Mouse (Mus musculus) E14TG2a.4 (cell line): ENCODE measurements at regions not wholly inside any gene's neighbourhood (a gene's known extent, or its start where the extent isn't known, plus 50 kb on each side); places are given as distances from the start of the nearest gene placed in this dataset.

Experiments used
- CTCF ChIP-seq: conservative IDR thresholded peaks from 2 replicates; pipeline ENCODE4 v1.5.1; 2014; ENCODE audit warnings: low read length
- NANOG ChIP-seq: IDR thresholded peaks from 2 replicates; pipeline ENCODE4 v1.6.1; 2014; ENCODE audit warnings: borderline replicate concordance, low read length, mixed read lengths
- POU5F1 ChIP-seq: IDR thresholded peaks from 2 replicates; pipeline ENCODE4 v1.6.1; 2014; ENCODE audit warnings: low read length, borderline replicate concordance

GRCm38 (mm10) chr10:92166057-92166456 lies 556.2 kb downstream of the Nedd1 start:
- TF ChIP-seq NANOG, result no peak
- no peak for TF ChIP-seq CTCF
- TF ChIP-seq POU5F1, result no peak
